Comparison of ENCODE assay signal across 9 mouse cellular contexts in the genomic region with DNA sequence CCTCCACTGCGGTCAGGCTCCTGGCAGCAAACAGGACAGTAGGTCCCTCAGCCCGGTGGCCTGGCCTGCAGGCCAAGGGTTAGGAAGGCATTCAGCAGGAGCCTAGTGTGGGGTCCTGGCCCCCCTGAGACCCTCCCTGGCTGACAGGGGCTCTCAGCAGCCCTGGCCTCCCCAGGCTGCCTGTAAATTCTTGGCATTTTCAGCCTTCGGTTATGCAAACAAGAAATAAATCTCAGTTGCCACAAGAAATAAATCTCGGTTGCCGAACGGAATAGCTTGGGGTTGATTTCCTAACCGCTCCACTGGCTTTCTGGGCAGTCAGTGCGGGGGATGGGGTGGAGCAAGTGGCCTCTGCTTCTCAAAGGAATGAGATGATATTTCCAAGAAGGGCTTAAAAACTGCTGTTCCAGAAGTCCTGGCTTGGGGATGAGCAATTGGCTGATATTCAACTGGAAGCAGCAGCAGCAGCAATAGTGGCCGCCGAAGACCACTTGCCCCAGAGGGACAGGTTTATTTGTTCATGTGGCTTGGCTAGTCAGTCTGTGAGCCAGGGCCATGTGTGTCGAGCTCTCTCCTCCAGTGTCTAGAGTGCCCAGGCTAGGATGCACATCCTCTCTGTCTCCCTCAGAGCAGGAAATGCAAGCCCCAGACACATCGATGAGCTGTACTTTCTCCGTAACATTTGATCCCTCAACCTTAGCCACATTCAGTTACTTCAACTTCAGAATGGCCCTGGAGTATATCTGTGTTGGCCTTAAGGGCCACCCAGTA. TPM values are rescaled to one million over a fixed set of nuclear protein-coding genes. Genes with fewer than 3 reads are reported as not detected.
DNase-seq lines count a peak whose midpoint lies in the region; ATAC-seq and TF ChIP-seq lines count a peak whose summit lies in the region.
"Had no signal": no experiment of that assay in that cellular context is flagged by ENCODE, and none has a peak within 500 bp of the region (broad histone marks: within the 10 kb centered on the region; RNA-seq: fewer than 3 reads in every experiment).

No protein-coding gene starts in this region.

- 44% methylated on average over 13 of the region's 13 CpGs for WGBS in neural tube, embryonic 15.5 days
- WGBS in kidney, embryonic 15.5 days: 16% methylated on average over 13 of the region's 13 CpGs
- WGBS in forebrain, embryonic 11.5 days: 78% methylated on average over 13 of the region's 13 CpGs

- H3K9me3 ChIP-seq in neural tube, embryonic 15.5 days (replicated peaks): no peaks in the 10 kb centered on the region
- no peaks in the 10 kb centered on the region for H3K9me3 ChIP-seq in kidney, embryonic 15.5 days (replicated peaks)
- no peaks in the 10 kb centered on the region for H3K9me3 ChIP-seq in forebrain, embryonic 11.5 days (ENCODE audit: control insufficient read depth, low read length)
- H3K9me3 ChIP-seq: lung, embryonic 15.5 days had no signal

- H3K9ac ChIP-seq in neural tube, embryonic 15.5 days (replicated peaks): no peak overlapping the region
- no peak overlapping the region; the same call in 1 of the 2 replicates for H3K9ac ChIP-seq in kidney, embryonic 15.5 days
- H3K9ac ChIP-seq in forebrain, embryonic 11.5 days (ENCODE audit: low read length): no peak overlapping the region
- H3K9ac ChIP-seq: lung, embryonic 15.5 days had no signal

- no peak for TF ChIP-seq POLR2A in embryonic fibroblast, embryonic 13.5 days (IDR thresholded peaks at IDR 0.05; ENCODE audit: low read depth, low read length)

- H3K4me2 ChIP-seq in neural tube, embryonic 15.5 days: no peak overlapping the region
- peak overlapping the region; percentile 29 for H3K4me2 ChIP-seq in kidney, embryonic 15.5 days
- H3K4me2 ChIP-seq in forebrain, embryonic 11.5 days (ENCODE audit: low read depth, low read length, severe bottlenecking): no peak overlapping the region
- H3K4me2 ChIP-seq: lung, embryonic 15.5 days had no signal

- H3K27me3 ChIP-seq in neural tube, embryonic 15.5 days (replicated peaks): no peaks in the 10 kb centered on the region; the same call in 1 of the 2 replicates
- peaks cover 40% of the 10 kb centered on the region for H3K27me3 ChIP-seq in kidney, embryonic 15.5 days
- H3K27me3 ChIP-seq in forebrain, embryonic 11.5 days (ENCODE audit: control insufficient read depth, insufficient read depth, low read length): no peaks in the 10 kb centered on the region
- H3K27me3 ChIP-seq: lung, embryonic 15.5 days had no signal

- no peak overlapping the region for H3K27ac ChIP-seq in neural tube, embryonic 15.5 days (replicated peaks)
- H3K27ac ChIP-seq in embryonic fibroblast, embryonic 13.5 days (ENCODE audit: insufficient read depth, low read length): peak overlapping the region; percentile 54
- peak overlapping the region; percentile 74 for H3K27ac ChIP-seq in kidney, embryonic 15.5 days
- H3K27ac ChIP-seq in forebrain, embryonic 11.5 days (ENCODE audit: low read depth, low read length): no peak overlapping the region
- H3K27ac ChIP-seq: lung, embryonic 15.5 days had no signal

- TF ChIP-seq CTCF in embryonic fibroblast, embryonic 13.5 days (IDR thresholded peaks at IDR 0.05; ENCODE audit: borderline replicate concordance, insufficient read depth, low read length): no peak

- no peaks in the 10 kb centered on the region for H3K36me3 ChIP-seq in neural tube, embryonic 15.5 days
- no peaks in the 10 kb centered on the region for H3K36me3 ChIP-seq in kidney, embryonic 15.5 days
- no peaks in the 10 kb centered on the region for H3K36me3 ChIP-seq in forebrain, embryonic 11.5 days (ENCODE audit: control insufficient read depth, insufficient read depth, low read length)
- H3K36me3 ChIP-seq: lung, embryonic 15.5 days had no signal

- intact Hi-C loops in left cerebral cortex, postnatal 14 days (cut with DNase I): no loop called here

- ATAC-seq in neural tube, embryonic 15.5 days (ENCODE audit: low FRiP score): no peak
- ATAC-seq in kidney, embryonic 15.5 days (replicated peaks; ENCODE audit: low FRiP score): peak; percentile 80
- no peak for ATAC-seq in forebrain, embryonic 11.5 days (replicated peaks; ENCODE audit: low FRiP score)

- H3K4me3 ChIP-seq in neural tube, embryonic 15.5 days (replicated peaks): no peak overlapping the region
- H3K4me3 ChIP-seq in embryonic fibroblast, embryonic 13.5 days (ENCODE audit: insufficient read depth, low read length): no peak overlapping the region
- no peak overlapping the region for H3K4me3 ChIP-seq in kidney, embryonic 15.5 days (replicated peaks)
- H3K4me3 ChIP-seq in forebrain, embryonic 11.5 days (ENCODE audit: low read depth, low read length): no peak overlapping the region
- H3K4me3 ChIP-seq: lung, embryonic 15.5 days had no signal

- peaks cover 11% of the 10 kb centered on the region for H3K4me1 ChIP-seq in neural tube, embryonic 15.5 days
- H3K4me1 ChIP-seq in embryonic fibroblast, embryonic 13.5 days (ENCODE audit: control insufficient read depth, insufficient read depth, low read length): peaks cover 16% of the 10 kb centered on the region
- peaks cover 49% of the 10 kb centered on the region for H3K4me1 ChIP-seq in kidney, embryonic 15.5 days
- H3K4me1 ChIP-seq in forebrain, embryonic 11.5 days (replicated peaks; ENCODE audit: control insufficient read depth, insufficient read depth, low read length): 0 out of 2 replicates have a peak, but pooled peaks cover 1% of the 10 kb centered on the region

- peak; percentile 43 for DNase-seq in neural tube, embryonic 10.5 days (ENCODE audit: extremely low spot score, low spot score)
- peak; percentile 60 for DNase-seq in ovary, postnatal 36 days (ENCODE audit: low spot score)
- DNase-seq in layer of hippocampus, adult 9-11 months: no peak
- no peak for DNase-seq in left cerebral cortex, postnatal 14 days (ENCODE audit: low spot score in 2 of 2)
- DNase-seq in forebrain, embryonic 11.5 days (ENCODE audit: low spot score): no peak

RNA-seq across cellular contexts. Expression of a gene that starts 5.2 kb away (rescaled TPM):
- polyA plus RNA-seq in neural tube, embryonic 15.5 days (2015; fragmentation: Nextera tagmentation; extraction: Ambion mirVana): 0.50 and 2.1 TPM in 2 replicates
- polyA plus RNA-seq in embryonic fibroblast, embryonic 13.5 days (2011; ENCODE audit: insufficient read length, low read depth, missing spikeins): 2.1 and 4.8 TPM in 2 replicates
- 2.1 and 2.7 TPM in 2 replicates for polyA plus RNA-seq in kidney, embryonic 15.5 days (2015; fragmentation: Nextera tagmentation; extraction: Ambion mirVana)
- total RNA-seq in left cerebral cortex, postnatal 14 days (2021): under 1 TPM; 0.20 to 0.23 TPM
- polyA plus RNA-seq in forebrain, embryonic 11.5 days (2014; fragmentation: Nextera tagmentation; extraction: Ambion mirVana): not detected in 2 replicates

Comparison
In these comparisons a context has a peak if more than half of its experiments do, and no peak if none do; other contexts are left out.
1. DNase-seq: peak in neural tube, embryonic 10.5 days (single experiment) and ovary, postnatal 36 days (single experiment); none in layer of hippocampus, adult 9-11 months (single experiment), left cerebral cortex, postnatal 14 days (0 of 2) and forebrain, embryonic 11.5 days (single experiment).
2. H3K27ac ChIP-seq: peak in embryonic fibroblast, embryonic 13.5 days (single experiment) and kidney, embryonic 15.5 days (single experiment); none in neural tube, embryonic 15.5 days (single experiment) and forebrain, embryonic 11.5 days (single experiment).